Mouse (Mus musculus) frontal cortex, adult (tissue): Measurements from ENCODE around the gene Gm8926.
"Not testable (repeated sequence)": the region's sequence is repeated elsewhere in the genome, so short reads cannot be mapped to it uniquely, and the experiment has no call there.

Experiments used
- ATAC-seq: cut with Nextera tagmentation; 2 replicates; pipeline ENCODE4 v1.9.2; 2017; ENCODE audit warnings: mild to moderate bottlenecking, moderate library complexity, mixed read lengths; ENCODE audit not compliant: low TSS enrichment

The Gm8926 gene

DNA sequence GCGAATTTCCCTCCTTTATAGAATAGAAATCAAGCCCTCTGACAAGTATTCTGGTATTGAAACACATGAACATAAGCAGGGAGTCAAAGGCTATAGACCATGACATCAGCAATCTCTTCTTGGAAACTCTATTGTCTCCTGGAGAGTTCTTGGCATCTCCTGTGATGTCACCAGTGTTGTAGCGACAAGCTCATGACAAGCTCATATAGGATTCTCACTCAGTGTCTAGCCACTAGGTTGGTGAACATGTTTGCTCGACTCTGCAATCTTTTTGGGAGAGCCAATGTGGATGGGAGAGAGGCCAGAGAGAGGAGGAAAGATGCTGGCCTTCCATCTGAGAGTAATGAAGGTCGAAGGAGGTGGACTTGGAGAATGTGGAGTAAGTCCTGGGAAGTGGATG is at the start of gene Gm8926:
Gene Gm8926, plus strand, starts transcription at position 301 of the 400 bp plus-strand sequence.
- ATAC-seq, result not testable (repeated sequence)
